Comparison of ENCODE assay signal across 8 mouse cellular contexts in the genomic region with DNA sequence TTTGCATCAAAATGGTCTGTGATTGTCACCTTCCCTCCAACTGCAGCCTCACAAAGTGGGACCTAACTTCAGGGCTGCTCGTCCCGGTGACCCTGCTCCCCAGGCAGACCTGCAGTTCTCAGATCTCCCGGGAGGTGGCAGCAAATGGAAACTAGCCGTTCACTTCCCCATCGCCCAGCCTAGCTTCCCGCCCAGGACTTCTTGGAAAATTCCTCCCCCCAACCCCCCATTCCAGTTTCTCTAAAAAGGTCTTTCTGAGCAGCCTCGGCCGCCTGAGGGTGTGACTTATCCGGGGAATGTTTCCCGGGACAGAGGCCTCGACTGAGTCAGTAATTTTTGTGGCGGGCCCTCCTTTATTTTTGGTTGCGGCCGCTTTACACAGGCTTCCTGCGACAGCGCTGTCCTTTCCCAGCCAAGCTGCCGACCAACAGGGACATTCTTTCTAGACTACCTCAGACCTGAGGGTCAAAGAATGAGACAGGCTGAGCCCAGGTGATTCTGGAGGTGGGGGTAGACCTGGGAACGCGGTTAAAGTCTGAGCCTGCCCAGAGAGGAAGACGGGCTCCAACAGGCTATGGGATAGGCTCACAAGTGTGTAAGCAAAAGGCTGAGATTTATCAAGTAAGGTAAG. TPM values are rescaled to one million over a fixed set of nuclear protein-coding genes. Genes with fewer than 3 reads are reported as not detected.
DNase-seq lines count a peak whose midpoint lies in the region; ATAC-seq lines count a peak whose summit lies in the region.

No protein-coding gene starts in this region.

- peak overlapping the region; percentile 71 for H3K4me2 ChIP-seq in heart, embryonic 15.5 days
- H3K4me2 ChIP-seq in liver, embryonic 15.5 days: peak overlapping the region; percentile 74
- H3K4me2 ChIP-seq in neural tube, embryonic 11.5 days (ENCODE audit: low read depth): peak overlapping the region; percentile 61
- peak overlapping the region; percentile 71 for H3K4me2 ChIP-seq in stomach, embryonic 15.5 days

- peak overlapping the region; percentile 58 for H3K9ac ChIP-seq in heart, embryonic 15.5 days
- H3K9ac ChIP-seq in liver, embryonic 15.5 days: peak overlapping the region; percentile 49; the same call in 1 of the 2 replicates
- H3K9ac ChIP-seq in neural tube, embryonic 11.5 days (ENCODE audit: low read length): peak overlapping the region; percentile 60
- H3K9ac ChIP-seq in stomach, embryonic 15.5 days: peak overlapping the region; percentile 37

- peak overlapping the region; percentile 52 for H3K4me3 ChIP-seq in forebrain, embryonic 10.5 days
- H3K4me3 ChIP-seq in heart, embryonic 15.5 days: peak overlapping the region; percentile 53
- peak overlapping the region; percentile 51 for H3K4me3 ChIP-seq in liver, embryonic 15.5 days (replicated peaks)
- peak overlapping the region; percentile 28 for H3K4me3 ChIP-seq in neural tube, embryonic 11.5 days (ENCODE audit: low read depth, low read length)
- peak overlapping the region; percentile 44 for H3K4me3 ChIP-seq in stomach, embryonic 15.5 days (replicated peaks)

- H3K4me1 ChIP-seq in forebrain, embryonic 10.5 days: peaks cover 10% of the 10 kb centered on the region
- H3K4me1 ChIP-seq in heart, embryonic 15.5 days (replicated peaks): peaks cover 14% of the 10 kb centered on the region
- peaks cover 24% of the 10 kb centered on the region for H3K4me1 ChIP-seq in liver, embryonic 15.5 days (replicated peaks)
- no peaks in the 10 kb centered on the region for H3K4me1 ChIP-seq in neural tube, embryonic 11.5 days (ENCODE audit: control insufficient read depth, insufficient read depth, low read length)
- no peaks in the 10 kb centered on the region for H3K4me1 ChIP-seq in stomach, embryonic 15.5 days

- H3K36me3 ChIP-seq in forebrain, embryonic 10.5 days (replicated peaks): no peaks in the 10 kb centered on the region
- H3K36me3 ChIP-seq in heart, embryonic 15.5 days: no peaks in the 10 kb centered on the region
- no peaks in the 10 kb centered on the region for H3K36me3 ChIP-seq in liver, embryonic 15.5 days (replicated peaks)
- no peaks in the 10 kb centered on the region for H3K36me3 ChIP-seq in neural tube, embryonic 11.5 days (ENCODE audit: control insufficient read depth, insufficient read depth, low read length)
- H3K36me3 ChIP-seq in stomach, embryonic 15.5 days: no peaks in the 10 kb centered on the region

- ATAC-seq in CD4-positive, CD25-positive, alpha-beta regulatory T cell, adult 4 months: peak; percentile 62
- peak; percentile 61 for ATAC-seq in heart, embryonic 15.5 days (replicated peaks; ENCODE audit: insufficient number of reproducible peaks, insufficient read depth, low FRiP score, low read depth)
- peak; percentile 40; the same call in 1 of the 2 replicates for ATAC-seq in liver, embryonic 15.5 days (ENCODE audit: insufficient read depth)
- ATAC-seq in neural tube, embryonic 11.5 days (ENCODE audit: insufficient read depth, low FRiP score, low TSS enrichment): peak; percentile 42
- ATAC-seq in stomach, embryonic 15.5 days (ENCODE audit: insufficient read depth, low FRiP score, low read depth): peak; percentile 66

- peak overlapping the region; percentile 83 for H3K27ac ChIP-seq in forebrain, embryonic 10.5 days
- peak overlapping the region; percentile 60 for H3K27ac ChIP-seq in heart, embryonic 15.5 days
- H3K27ac ChIP-seq in liver, embryonic 15.5 days (replicated peaks): no peak overlapping the region
- no peak overlapping the region for H3K27ac ChIP-seq in neural tube, embryonic 11.5 days (ENCODE audit: low read depth, low read length)
- H3K27ac ChIP-seq in stomach, embryonic 15.5 days: peak overlapping the region; percentile 55

- H3K27me3 ChIP-seq in forebrain, embryonic 10.5 days (ENCODE audit: poor library complexity, severe bottlenecking): peaks cover 5% of the 10 kb centered on the region; the same call in 1 of the 2 replicates
- 0 out of 2 replicates have a peak, but pooled peaks cover 3% of the 10 kb centered on the region for H3K27me3 ChIP-seq in heart, embryonic 15.5 days
- no peaks in the 10 kb centered on the region for H3K27me3 ChIP-seq in liver, embryonic 15.5 days
- H3K27me3 ChIP-seq in neural tube, embryonic 11.5 days (ENCODE audit: control insufficient read depth, insufficient read depth, low read length): no peaks in the 10 kb centered on the region
- no peaks in the 10 kb centered on the region for H3K27me3 ChIP-seq in stomach, embryonic 15.5 days (replicated peaks)

- peak; percentile 67 for DNase-seq in c-Kit-positive CD71-positive TER-119-negative erythroid progenitor cells, embryonic 14.5 days (ENCODE audit: low read depth)
- DNase-seq in forebrain, embryonic 10.5 days (ENCODE audit: extremely low spot score, low spot score): peak; percentile 88
- peak; percentile 90 for DNase-seq in kidney, postnatal 14 days
- peak; percentile 88 for DNase-seq in neural tube, embryonic 11.5 days (ENCODE audit: low spot score)

- no peaks in the 10 kb centered on the region for H3K9me3 ChIP-seq in forebrain, embryonic 10.5 days
- no peaks in the 10 kb centered on the region for H3K9me3 ChIP-seq in heart, embryonic 15.5 days (replicated peaks)
- no peaks in the 10 kb centered on the region for H3K9me3 ChIP-seq in liver, embryonic 15.5 days (replicated peaks)
- no peaks in the 10 kb centered on the region for H3K9me3 ChIP-seq in neural tube, embryonic 11.5 days (ENCODE audit: control insufficient read depth, low read length)
- no peaks in the 10 kb centered on the region for H3K9me3 ChIP-seq in stomach, embryonic 15.5 days

- 3% methylated on average over 20 of the region's 20 CpGs for WGBS in forebrain, embryonic 10.5 days
- WGBS in heart, embryonic 15.5 days: 1% methylated on average over 20 of the region's 20 CpGs
- WGBS in liver, embryonic 15.5 days (ENCODE audit: insufficient replicate concordance): 8% methylated on average over 20 of the region's 20 CpGs
- WGBS in neural tube, embryonic 11.5 days: 4% methylated on average over 20 of the region's 20 CpGs
- under 1% methylated on average over 20 of the region's 20 CpGs for WGBS in stomach, embryonic 15.5 days

RNA-seq across cellular contexts. Expression of gene Ahctf1, which starts 44.4 kb away (rescaled TPM):
- polyA plus RNA-seq in CD4-positive, CD25-positive, alpha-beta regulatory T cell, adult 4 months (2017; shearing (Covaris generic)): 10 to 100 TPM; 24.3 to 25.5 TPM
- 33.0 and 34.5 TPM in 2 replicates for polyA plus RNA-seq in forebrain, embryonic 10.5 days (2016; fragmentation: Nextera tagmentation; extraction: Ambion mirVana)
- 12.2 and 17.2 TPM in 2 replicates for polyA plus RNA-seq in heart, embryonic 15.5 days (2015; fragmentation: Nextera tagmentation; extraction: Ambion mirVana)
- 16.4 and 18.0 TPM in 2 replicates for polyA plus RNA-seq in liver, embryonic 15.5 days (2015; fragmentation: Nextera tagmentation; extraction: Ambion mirVana)
- 35.8 and 39.5 TPM in 2 replicates for polyA plus RNA-seq in neural tube, embryonic 11.5 days (2014; fragmentation: Nextera tagmentation; extraction: Ambion mirVana)
- polyA plus RNA-seq in stomach, embryonic 15.5 days (2015; fragmentation: Nextera tagmentation; extraction: Ambion mirVana): 23.7 and 24.2 TPM in 2 replicates

RNA-seq across cellular contexts. Expression of gene Gm10518, which starts 44.7 kb away (rescaled TPM):
- polyA plus RNA-seq in CD4-positive, CD25-positive, alpha-beta regulatory T cell, adult 4 months (2017; shearing (Covaris generic)): not detected
- 0.17 and 0.23 TPM in 2 replicates for polyA plus RNA-seq in forebrain, embryonic 10.5 days (2016; fragmentation: Nextera tagmentation; extraction: Ambion mirVana)
- 0.22 TPM in 1 of 2 replicates, not detected in the other for polyA plus RNA-seq in heart, embryonic 15.5 days (2015; fragmentation: Nextera tagmentation; extraction: Ambion mirVana)
- 0.14 TPM in 2 replicates for polyA plus RNA-seq in liver, embryonic 15.5 days (2015; fragmentation: Nextera tagmentation; extraction: Ambion mirVana)
- polyA plus RNA-seq in neural tube, embryonic 11.5 days (2014; fragmentation: Nextera tagmentation; extraction: Ambion mirVana): 0.28 TPM in 1 of 2 replicates, not detected in the other
- polyA plus RNA-seq in stomach, embryonic 15.5 days (2015; fragmentation: Nextera tagmentation; extraction: Ambion mirVana): 0.18 TPM in 1 of 2 replicates, not detected in the other

Comparison
In these comparisons a context has a peak if more than half of its experiments do, and no peak if none do; other contexts are left out.
1. H3K27ac ChIP-seq: peak in forebrain, embryonic 10.5 days (single experiment), heart, embryonic 15.5 days (single experiment) and stomach, embryonic 15.5 days (single experiment); none in liver, embryonic 15.5 days (single experiment) and neural tube, embryonic 11.5 days (single experiment).
2. Peak in every context shown above with its lines, with median percentiles within 50 percentile points of each other: ATAC-seq, DNase-seq, H3K4me3 ChIP-seq, H3K4me2 ChIP-seq and H3K9ac ChIP-seq.